Mouse (Mus musculus) bone marrow, adult 2 months (tissue): ENCODE measurements at regions not wholly inside any gene's neighbourhood (a gene's known extent, or its start where the extent isn't known, plus 50 kb on each side); places are given as distances from the start of the nearest gene placed in this dataset.

Experiments used
- CTCF ChIP-seq: fragments of 200-500 bp; IDR thresholded peaks from 2 replicates; pipeline ENCODE4 v1.5.1; 2011; ENCODE audit warnings: low read length, control low read depth; ENCODE audit not compliant: control insufficient read depth, insufficient read depth
- POLR2A ChIP-seq: fragments of 200-500 bp; IDR thresholded peaks from 2 replicates; pipeline ENCODE4 v1.6.1; 2011; ENCODE audit warnings: low read depth, mild to moderate bottlenecking, control low read depth, low read length, borderline replicate concordance; ENCODE audit not compliant: control insufficient read depth

- no peak for TF ChIP-seq CTCF
- TF ChIP-seq POLR2A = no peak
Observed at GRCm38 (mm10) chr6:147723336-147723735, 247.7 kb downstream of the Ccdc91 start.
